Comparison of ENCODE assay signal across 22 mouse cellular contexts in the genomic region with DNA sequence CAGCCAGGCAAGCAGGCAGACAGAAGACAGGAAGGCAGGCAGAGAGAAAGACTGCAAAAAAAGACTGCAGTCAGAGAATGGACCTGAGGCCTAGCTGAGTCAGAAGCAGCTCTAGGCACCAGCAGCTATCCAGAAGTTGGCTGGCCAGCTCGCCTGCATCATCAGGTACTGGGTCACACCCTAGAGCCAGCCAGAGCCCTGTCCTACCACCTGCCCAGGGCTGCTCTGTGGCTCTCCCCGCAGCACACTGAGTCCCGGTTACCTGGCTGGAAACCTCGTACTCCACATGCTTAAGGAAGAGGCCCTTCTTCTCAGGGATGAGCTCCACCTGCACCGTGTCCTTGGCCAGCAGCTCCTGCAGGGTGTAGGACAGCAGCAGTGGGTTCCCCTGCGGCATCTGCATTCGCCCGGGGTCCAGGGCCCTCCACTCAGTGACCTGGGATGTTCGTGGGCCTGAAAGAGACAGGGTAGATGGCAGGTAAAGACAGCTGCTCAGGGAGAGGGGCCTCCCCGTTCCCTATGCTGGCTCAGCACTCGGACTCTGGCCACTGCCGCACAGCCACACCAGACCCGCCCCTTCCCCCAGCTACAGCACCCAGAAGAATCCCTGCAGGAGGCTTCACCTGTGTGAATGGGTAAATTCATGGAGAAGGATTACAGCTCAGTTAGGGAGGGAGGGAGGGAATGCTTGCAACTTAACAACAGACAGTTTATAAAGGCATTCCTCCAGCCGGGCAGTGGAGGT. TPM values are rescaled to one million over a fixed set of nuclear protein-coding genes. Genes with fewer than 3 reads are reported as not detected.
DNase-seq lines count a peak whose midpoint lies in the region; ATAC-seq and TF ChIP-seq lines count a peak whose summit lies in the region.
"Had no signal": no experiment of that assay in that cellular context is flagged by ENCODE, and none has a peak within 500 bp of the region (broad histone marks: within the 10 kb centered on the region; RNA-seq: fewer than 3 reads in every experiment).

No protein-coding gene starts in this region.

- H3K9ac ChIP-seq in embryonic facial prominence, embryonic 15.5 days, result no peak overlapping the region
- H3K9ac ChIP-seq in midbrain, embryonic 12.5 days (replicated peaks), result peak overlapping the region; percentile 31; the same call in 1 of the 2 replicates
- H3K9ac ChIP-seq in midbrain, embryonic 13.5 days (replicated peaks), result no peak overlapping the region
- no peak overlapping the region for H3K9ac ChIP-seq in kidney, postnatal 0 days (ENCODE audit: low read depth, low read length)
- H3K9ac ChIP-seq: heart, embryonic 15.5 days; liver, embryonic 13.5 days; lung, embryonic 14.5 days; neural tube, embryonic 13.5 days had no signal

- WGBS in embryonic facial prominence, embryonic 15.5 days, result 74% methylated on average over 14 of the region's 14 CpGs
- 75% methylated on average over 14 of the region's 14 CpGs for WGBS in embryonic facial prominence, embryonic 10.5 days
- WGBS in midbrain, embryonic 12.5 days, result 80% methylated on average over 14 of the region's 14 CpGs
- WGBS in midbrain, embryonic 13.5 days, result 78% methylated on average over 14 of the region's 14 CpGs
- WGBS in kidney, postnatal 0 days, result 81% methylated on average over 14 of the region's 14 CpGs

- H3K4me2 ChIP-seq in embryonic facial prominence, embryonic 15.5 days (replicated peaks), result no peak overlapping the region
- no peak overlapping the region for H3K4me2 ChIP-seq in midbrain, embryonic 12.5 days (replicated peaks)
- no peak overlapping the region for H3K4me2 ChIP-seq in midbrain, embryonic 13.5 days (replicated peaks)
- H3K4me2 ChIP-seq in kidney, postnatal 0 days (ENCODE audit: low read length), result no peak overlapping the region
- H3K4me2 ChIP-seq: heart, embryonic 15.5 days; liver, embryonic 13.5 days; lung, embryonic 14.5 days; neural tube, embryonic 13.5 days had no signal

- no peak for TF ChIP-seq CTCF in kidney, postnatal 0 days (IDR thresholded peaks at IDR 0.05; ENCODE audit: low read depth)

- no peak overlapping the region for H3K4me3 ChIP-seq in embryonic facial prominence, embryonic 15.5 days (replicated peaks)
- no peak overlapping the region for H3K4me3 ChIP-seq in embryonic facial prominence, embryonic 10.5 days
- H3K4me3 ChIP-seq in midbrain, embryonic 12.5 days, result no peak overlapping the region
- H3K4me3 ChIP-seq in midbrain, embryonic 13.5 days (replicated peaks), result no peak overlapping the region
- H3K4me3 ChIP-seq in kidney, postnatal 0 days (replicated peaks; ENCODE audit: low read depth, low read length), result no peak overlapping the region
- H3K4me3 ChIP-seq: heart, embryonic 15.5 days; liver, embryonic 13.5 days; neural tube, embryonic 13.5 days had no signal

- no peak for DNase-seq in embryonic facial prominence, embryonic 10.5 days (ENCODE audit: low spot score)
- no peak for DNase-seq in kidney, postnatal 0 days (ENCODE audit: low spot score)
- no peak for DNase-seq in adrenal gland, postnatal 10 days
- DNase-seq in spleen, postnatal 14 days (ENCODE audit: low spot score in 2 of 2), result no peak
- no peak for DNase-seq in gastrocnemius, postnatal 36 days
- DNase-seq: adrenal gland, postnatal 14 days; cerebellum, adult 11 months; cerebellum, postnatal 10 days; embryo, embryonic 11 days; heart, postnatal 4 days; liver, embryonic 13.5 days; lung, embryonic 14.5 days; lung, postnatal 36 days; thymus, postnatal 25 days had no signal

- H3K36me3 ChIP-seq in embryonic facial prominence, embryonic 15.5 days, result peaks cover 31% of the 10 kb centered on the region
- H3K36me3 ChIP-seq in embryonic facial prominence, embryonic 10.5 days (replicated peaks), result peaks cover 76% of the 10 kb centered on the region
- peaks cover 37% of the 10 kb centered on the region for H3K36me3 ChIP-seq in midbrain, embryonic 12.5 days
- peaks cover 39% of the 10 kb centered on the region for H3K36me3 ChIP-seq in midbrain, embryonic 13.5 days
- 0 out of 2 replicates have a peak, but pooled peaks cover 18% of the 10 kb centered on the region for H3K36me3 ChIP-seq in kidney, postnatal 0 days (ENCODE audit: insufficient read depth, low read length)

- intact Hi-C loops in gastrocnemius, postnatal 36 days (cut with DNase I), result no loop called here

- no peaks in the 10 kb centered on the region for H3K9me3 ChIP-seq in embryonic facial prominence, embryonic 15.5 days (replicated peaks)
- H3K9me3 ChIP-seq in embryonic facial prominence, embryonic 10.5 days, result peaks cover 8% of the 10 kb centered on the region; the same call in 1 of the 2 replicates
- peaks cover 7% of the 10 kb centered on the region; the same call in 1 of the 2 replicates for H3K9me3 ChIP-seq in midbrain, embryonic 12.5 days
- no peaks in the 10 kb centered on the region; the same call in 1 of the 2 replicates for H3K9me3 ChIP-seq in midbrain, embryonic 13.5 days
- H3K9me3 ChIP-seq in kidney, postnatal 0 days (replicated peaks; ENCODE audit: low read length), result no peaks in the 10 kb centered on the region
- H3K9me3 ChIP-seq: heart, embryonic 15.5 days; liver, embryonic 13.5 days; neural tube, embryonic 13.5 days had no signal

- H3K4me1 ChIP-seq in embryonic facial prominence, embryonic 15.5 days, result no peaks in the 10 kb centered on the region
- no peaks in the 10 kb centered on the region; the same call in 1 of the 2 replicates for H3K4me1 ChIP-seq in embryonic facial prominence, embryonic 10.5 days
- no peaks in the 10 kb centered on the region for H3K4me1 ChIP-seq in midbrain, embryonic 12.5 days
- H3K4me1 ChIP-seq in midbrain, embryonic 13.5 days (replicated peaks), result no peaks in the 10 kb centered on the region
- H3K4me1 ChIP-seq in kidney, postnatal 0 days (replicated peaks; ENCODE audit: insufficient read depth, low read length), result no peaks in the 10 kb centered on the region
- H3K4me1 ChIP-seq: heart, embryonic 15.5 days; liver, embryonic 13.5 days; neural tube, embryonic 13.5 days had no signal

- no peak overlapping the region for H3K27ac ChIP-seq in embryonic facial prominence, embryonic 15.5 days (replicated peaks)
- H3K27ac ChIP-seq in embryonic facial prominence, embryonic 10.5 days (replicated peaks), result no peak overlapping the region
- H3K27ac ChIP-seq in midbrain, embryonic 12.5 days (replicated peaks), result no peak overlapping the region
- H3K27ac ChIP-seq in midbrain, embryonic 13.5 days, result no peak overlapping the region
- H3K27ac ChIP-seq in kidney, postnatal 0 days, result peak overlapping the region; percentile 8; the same call in 1 of the 2 replicates
- H3K27ac ChIP-seq: heart, embryonic 15.5 days; liver, embryonic 13.5 days; neural tube, embryonic 13.5 days had no signal

- 0 out of 2 replicates have a peak, but pooled peaks have one; percentile 34 for ATAC-seq in embryonic facial prominence, embryonic 15.5 days (ENCODE audit: insufficient number of reproducible peaks, low FRiP score, low TSS enrichment, low read depth)
- ATAC-seq in midbrain, embryonic 12.5 days (ENCODE audit: low FRiP score, low read depth), result no peak
- ATAC-seq in midbrain, embryonic 13.5 days, result no peak
- ATAC-seq in kidney, postnatal 0 days (replicated peaks; ENCODE audit: low FRiP score, low read depth), result peak; percentile 59; the same call in 1 of the 2 replicates
- ATAC-seq: activated CD4-positive, CD25-positive, alpha-beta regulatory T cell, adult 4 months; CD4-positive, CD25-positive, alpha-beta regulatory T cell, adult 4 months; Patski had no signal

- no peaks in the 10 kb centered on the region for H3K27me3 ChIP-seq in embryonic facial prominence, embryonic 15.5 days
- H3K27me3 ChIP-seq in embryonic facial prominence, embryonic 10.5 days (replicated peaks; ENCODE audit: low read depth, poor library complexity, severe bottlenecking), result no peaks in the 10 kb centered on the region
- no peaks in the 10 kb centered on the region for H3K27me3 ChIP-seq in midbrain, embryonic 12.5 days
- no peaks in the 10 kb centered on the region for H3K27me3 ChIP-seq in midbrain, embryonic 13.5 days
- no peaks in the 10 kb centered on the region for H3K27me3 ChIP-seq in kidney, postnatal 0 days (ENCODE audit: insufficient read depth, low read length)
- H3K27me3 ChIP-seq: heart, embryonic 15.5 days; liver, embryonic 13.5 days; neural tube, embryonic 13.5 days; Patski had no signal

RNA-seq across cellular contexts. Expression of a gene that starts 28.4 kb away (rescaled TPM):
- 20.4 and 21.9 TPM in 2 replicates for polyA plus RNA-seq in embryonic facial prominence, embryonic 15.5 days (2015; fragmentation: Nextera tagmentation; extraction: Ambion mirVana)
- 22.1 and 25.1 TPM in 2 replicates for polyA plus RNA-seq in embryonic facial prominence, embryonic 10.5 days (2016; fragmentation: Nextera tagmentation; extraction: Ambion mirVana)
- polyA plus RNA-seq in midbrain, embryonic 12.5 days (2016; fragmentation: Nextera tagmentation; extraction: Ambion mirVana), result 17.4 and 18.0 TPM in 2 replicates
- 18.6 and 23.5 TPM in 2 replicates for polyA plus RNA-seq in midbrain, embryonic 13.5 days (2015; fragmentation: Nextera tagmentation; extraction: Ambion mirVana)
- 17.2 and 17.3 TPM in 2 replicates for polyA plus RNA-seq in kidney, postnatal 0 days (2015; fragmentation: Nextera tagmentation; extraction: Ambion mirVana)
- 10 to 100 TPM; 12.0 to 13.9 TPM for total RNA-seq in adrenal gland, postnatal 10 days (2021)
- 1 to 10 TPM; 5.7 to 6.1 TPM for total RNA-seq in gastrocnemius, postnatal 36 days (2021)

RNA-seq across cellular contexts. Expression of a gene that starts 29.0 kb away (rescaled TPM):
- polyA plus RNA-seq in embryonic facial prominence, embryonic 15.5 days (2015; fragmentation: Nextera tagmentation; extraction: Ambion mirVana), result 21.2 and 23.3 TPM in 2 replicates
- 26.3 and 27.7 TPM in 2 replicates for polyA plus RNA-seq in embryonic facial prominence, embryonic 10.5 days (2016; fragmentation: Nextera tagmentation; extraction: Ambion mirVana)
- polyA plus RNA-seq in midbrain, embryonic 12.5 days (2016; fragmentation: Nextera tagmentation; extraction: Ambion mirVana), result 20.6 and 21.4 TPM in 2 replicates
- 25.2 and 26.4 TPM in 2 replicates for polyA plus RNA-seq in midbrain, embryonic 13.5 days (2015; fragmentation: Nextera tagmentation; extraction: Ambion mirVana)
- 28.8 and 31.8 TPM in 2 replicates for polyA plus RNA-seq in kidney, postnatal 0 days (2015; fragmentation: Nextera tagmentation; extraction: Ambion mirVana)
- total RNA-seq in adrenal gland, postnatal 10 days (2021), result 10 to 100 TPM; 19.7 to 20.3 TPM
- total RNA-seq in gastrocnemius, postnatal 36 days (2021), result 10 to 100 TPM in 1 of 2 experiments, 1 to 10 TPM in 1; 7.3 to 10.5 TPM

RNA-seq across cellular contexts. Expression of a gene that starts 38.6 kb away (rescaled TPM):
- polyA plus RNA-seq in embryonic facial prominence, embryonic 15.5 days (2015; fragmentation: Nextera tagmentation; extraction: Ambion mirVana), result 39.2 and 46.9 TPM in 2 replicates
- polyA plus RNA-seq in embryonic facial prominence, embryonic 10.5 days (2016; fragmentation: Nextera tagmentation; extraction: Ambion mirVana), result 52.8 and 55.9 TPM in 2 replicates
- polyA plus RNA-seq in midbrain, embryonic 12.5 days (2016; fragmentation: Nextera tagmentation; extraction: Ambion mirVana), result 38.3 and 40.6 TPM in 2 replicates
- polyA plus RNA-seq in midbrain, embryonic 13.5 days (2015; fragmentation: Nextera tagmentation; extraction: Ambion mirVana), result 28.6 and 31.9 TPM in 2 replicates
- polyA plus RNA-seq in kidney, postnatal 0 days (2015; fragmentation: Nextera tagmentation; extraction: Ambion mirVana), result 39.9 and 42.1 TPM in 2 replicates
- total RNA-seq in adrenal gland, postnatal 10 days (2021), result 10 to 100 TPM; 19.8 to 26.8 TPM
- total RNA-seq in gastrocnemius, postnatal 36 days (2021), result 1 to 10 TPM; 4.7 to 5.9 TPM

RNA-seq across cellular contexts. Expression of a gene that starts 38.8 kb away (rescaled TPM):
- polyA plus RNA-seq in embryonic facial prominence, embryonic 15.5 days (2015; fragmentation: Nextera tagmentation; extraction: Ambion mirVana), result 48.2 and 49.7 TPM in 2 replicates
- polyA plus RNA-seq in embryonic facial prominence, embryonic 10.5 days (2016; fragmentation: Nextera tagmentation; extraction: Ambion mirVana), result 63.5 and 63.9 TPM in 2 replicates
- polyA plus RNA-seq in midbrain, embryonic 12.5 days (2016; fragmentation: Nextera tagmentation; extraction: Ambion mirVana), result 47.8 and 48.7 TPM in 2 replicates
- polyA plus RNA-seq in midbrain, embryonic 13.5 days (2015; fragmentation: Nextera tagmentation; extraction: Ambion mirVana), result 39.7 and 40.7 TPM in 2 replicates
- 25.8 and 31.5 TPM in 2 replicates for polyA plus RNA-seq in kidney, postnatal 0 days (2015; fragmentation: Nextera tagmentation; extraction: Ambion mirVana)
- 10 to 100 TPM; 20.3 to 22.3 TPM for total RNA-seq in adrenal gland, postnatal 10 days (2021)
- 1 to 10 TPM; 6.5 to 7.1 TPM for total RNA-seq in gastrocnemius, postnatal 36 days (2021)

RNA-seq across cellular contexts. Expression of a gene that starts 59.0 kb away (rescaled TPM):
- 126 and 130 TPM in 2 replicates for polyA plus RNA-seq in embryonic facial prominence, embryonic 15.5 days (2015; fragmentation: Nextera tagmentation; extraction: Ambion mirVana)
- polyA plus RNA-seq in embryonic facial prominence, embryonic 10.5 days (2016; fragmentation: Nextera tagmentation; extraction: Ambion mirVana), result 167 and 183 TPM in 2 replicates
- 158 and 161 TPM in 2 replicates for polyA plus RNA-seq in midbrain, embryonic 12.5 days (2016; fragmentation: Nextera tagmentation; extraction: Ambion mirVana)
- polyA plus RNA-seq in midbrain, embryonic 13.5 days (2015; fragmentation: Nextera tagmentation; extraction: Ambion mirVana), result 71.4 and 92.6 TPM in 2 replicates
- polyA plus RNA-seq in kidney, postnatal 0 days (2015; fragmentation: Nextera tagmentation; extraction: Ambion mirVana), result 77.9 and 88.6 TPM in 2 replicates
- total RNA-seq in adrenal gland, postnatal 10 days (2021), result 100 to 1,000 TPM; 132 to 140 TPM
- 10 to 100 TPM; 76.1 to 76.8 TPM for total RNA-seq in gastrocnemius, postnatal 36 days (2021)

Comparison
In these comparisons a context has a peak if more than half of its experiments do, and no peak if none do; other contexts are left out.
1. ATAC-seq: peak in embryonic facial prominence, embryonic 15.5 days (single experiment) and kidney, postnatal 0 days (single experiment); none in midbrain, embryonic 12.5 days (single experiment) and midbrain, embryonic 13.5 days (single experiment).